7 mouse cellular contexts compared by ENCODE assay signal in the genomic region with DNA sequence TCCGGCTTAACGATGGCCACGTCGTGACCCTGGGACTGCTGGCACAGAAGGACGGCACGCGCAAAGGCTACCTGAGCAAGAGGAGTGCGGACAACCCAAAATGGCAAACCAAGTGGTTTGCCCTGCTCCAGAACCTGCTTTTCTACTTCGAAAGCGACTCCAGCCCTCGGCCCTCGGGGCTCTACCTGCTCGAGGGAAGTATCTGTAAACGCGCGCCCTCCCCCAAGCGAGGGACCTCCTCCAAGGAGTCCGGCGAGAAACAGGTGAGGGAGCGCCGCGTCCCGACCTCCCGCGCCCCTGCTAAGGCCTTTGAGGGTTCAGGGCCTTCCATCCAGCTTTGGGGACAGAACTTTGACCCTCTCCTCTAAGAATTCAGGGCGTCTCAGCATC. TPM values are rescaled to one million over a fixed set of nuclear protein-coding genes. Genes with fewer than 3 reads are reported as not detected.
DNase-seq lines count a peak whose midpoint lies in the region; ATAC-seq and TF ChIP-seq lines count a peak whose summit lies in the region.

No protein-coding gene starts in this region.

- peak overlapping the region; percentile 92 for H3K4me2 ChIP-seq in intestine, embryonic 16.5 days (ENCODE audit: low read depth, low read length)
- H3K4me2 ChIP-seq in neural tube, embryonic 14.5 days (ENCODE audit: low read depth, low read length), result peak overlapping the region; percentile 76

- no peak overlapping the region for H3K9ac ChIP-seq in intestine, embryonic 16.5 days (ENCODE audit: low read depth, low read length)
- peak overlapping the region; percentile 47; the same call in 1 of the 2 replicates for H3K9ac ChIP-seq in neural tube, embryonic 14.5 days (replicated peaks; ENCODE audit: low read depth, low read length)

- H3K4me3 ChIP-seq in left cerebral cortex, adult 2 months, result peak overlapping the region; percentile 60
- peak overlapping the region; percentile 58 for H3K4me3 ChIP-seq in forebrain, embryonic 10.5 days
- peak overlapping the region; percentile 58 for H3K4me3 ChIP-seq in intestine, embryonic 16.5 days (ENCODE audit: low read length)
- peak overlapping the region; percentile 45 for H3K4me3 ChIP-seq in neural tube, embryonic 14.5 days (ENCODE audit: low read depth, low read length)

- peaks cover 32% of the 10 kb centered on the region for H3K4me1 ChIP-seq in forebrain, embryonic 10.5 days
- H3K4me1 ChIP-seq in intestine, embryonic 16.5 days (ENCODE audit: control insufficient read depth, insufficient read depth, low read length), result peaks cover 21% of the 10 kb centered on the region
- peaks cover 2% of the 10 kb centered on the region; the same call in 1 of the 2 replicates for H3K4me1 ChIP-seq in neural tube, embryonic 14.5 days (ENCODE audit: control insufficient read depth, insufficient read depth, low read length)

- H3K36me3 ChIP-seq in forebrain, embryonic 10.5 days (replicated peaks), result no peaks in the 10 kb centered on the region
- H3K36me3 ChIP-seq in intestine, embryonic 16.5 days (ENCODE audit: control insufficient read depth, insufficient read depth, low read length), result no peaks in the 10 kb centered on the region
- H3K36me3 ChIP-seq in neural tube, embryonic 14.5 days (ENCODE audit: control insufficient read depth, insufficient read depth, low read length), result no peaks in the 10 kb centered on the region

- 1% methylated on average over 26 of the region's 26 CpGs for WGBS in forebrain, embryonic 10.5 days
- WGBS in intestine, embryonic 16.5 days, result under 1% methylated on average over 26 of the region's 26 CpGs
- under 1% methylated on average over 26 of the region's 26 CpGs for whole genome bisulfite sequencing in neural tube, embryonic 14.5 days

- peaks cover 100% of the 10 kb centered on the region for H3K27me3 ChIP-seq in forebrain, embryonic 10.5 days (ENCODE audit: poor library complexity, severe bottlenecking)
- H3K27me3 ChIP-seq in intestine, embryonic 16.5 days (replicated peaks; ENCODE audit: control insufficient read depth, insufficient read depth, low read length), result peaks cover 59% of the 10 kb centered on the region
- H3K27me3 ChIP-seq in neural tube, embryonic 14.5 days (ENCODE audit: control insufficient read depth, insufficient read depth, low read length), result peaks cover 51% of the 10 kb centered on the region

- no peak for TF ChIP-seq CTCF in left cerebral cortex, adult 2 months (IDR thresholded peaks at IDR 0.05)

- intact Hi-C loops in left cerebral cortex, adult 2 months (cut with DNase I), result loop anchor here (10.0 kb wide), 1 partner anchor 175 kb away; a partner anchor contains a TSS
- intact Hi-C loops in left cerebral cortex, postnatal 14 days (cut with DNase I), result no loop called here

- H3K9me3 ChIP-seq in forebrain, embryonic 10.5 days, result no peaks in the 10 kb centered on the region
- H3K9me3 ChIP-seq in intestine, embryonic 16.5 days (ENCODE audit: control insufficient read depth, low read length), result no peaks in the 10 kb centered on the region
- H3K9me3 ChIP-seq in neural tube, embryonic 14.5 days (ENCODE audit: control insufficient read depth, low read length), result no peaks in the 10 kb centered on the region

- peak overlapping the region; percentile 90 for H3K27ac ChIP-seq in left cerebral cortex, adult 2 months
- no peak overlapping the region for H3K27ac ChIP-seq in forebrain, embryonic 10.5 days
- no peak overlapping the region for H3K27ac ChIP-seq in intestine, embryonic 16.5 days (ENCODE audit: low read length)
- no peak overlapping the region for H3K27ac ChIP-seq in neural tube, embryonic 14.5 days (ENCODE audit: low read depth, low read length)

- no peak for DNase-seq in left cerebral cortex, adult 2 months (ENCODE audit: extremely low spot score in 1 of 2, low spot score in 2 of 2)
- DNase-seq in left cerebral cortex, postnatal 14 days (ENCODE audit: low spot score in 2 of 2), result no peak
- DNase-seq in forebrain, embryonic 10.5 days (ENCODE audit: extremely low spot score, low spot score), result peak; percentile 25
- DNase-seq in embryo, embryonic 11 days, result no peak
- no peak for DNase-seq in adrenal gland, postnatal 10 days

- ATAC-seq in intestine, embryonic 16.5 days, result no peak
- no peak for ATAC-seq in neural tube, embryonic 14.5 days (ENCODE audit: low read depth)

RNA-seq across cellular contexts. Expression of a gene that starts 0.3 kb away (rescaled TPM):
- total RNA-seq in left cerebral cortex, adult 2 months (2021), result 100 to 1,000 TPM; 273 to 297 TPM
- 100 to 1,000 TPM; 146 to 187 TPM for total RNA-seq in left cerebral cortex, postnatal 14 days (2021)
- polyA plus RNA-seq in forebrain, embryonic 10.5 days (2016; fragmentation: Nextera tagmentation; extraction: Ambion mirVana), result not detected in 2 replicates
- 0.12 and 0.20 TPM in 2 replicates for polyA plus RNA-seq in intestine, embryonic 16.5 days (2015; fragmentation: Nextera tagmentation; extraction: Ambion mirVana)
- polyA plus RNA-seq in neural tube, embryonic 14.5 days (2014; fragmentation: Nextera tagmentation; extraction: Ambion mirVana), result 10.6 and 22.3 TPM in 2 replicates
- total RNA-seq in adrenal gland, postnatal 10 days (2021), result 1 to 10 TPM; 1.9 TPM

Comparison
In these comparisons a context has a peak if more than half of its experiments do, and no peak if none do; other contexts are left out.
1. RNA of a gene that starts 0.3 kb away (total RNA-seq): 273 to 297 TPM in left cerebral cortex, adult 2 months and 146 to 187 TPM in left cerebral cortex, postnatal 14 days; 1.9 TPM in adrenal gland, postnatal 10 days; every median in the first group is over 10 times any median in the second.
2. Peak in every context shown above with its lines, with median percentiles within 50 percentile points of each other: H3K4me3 ChIP-seq.